In the genomic region with DNA sequence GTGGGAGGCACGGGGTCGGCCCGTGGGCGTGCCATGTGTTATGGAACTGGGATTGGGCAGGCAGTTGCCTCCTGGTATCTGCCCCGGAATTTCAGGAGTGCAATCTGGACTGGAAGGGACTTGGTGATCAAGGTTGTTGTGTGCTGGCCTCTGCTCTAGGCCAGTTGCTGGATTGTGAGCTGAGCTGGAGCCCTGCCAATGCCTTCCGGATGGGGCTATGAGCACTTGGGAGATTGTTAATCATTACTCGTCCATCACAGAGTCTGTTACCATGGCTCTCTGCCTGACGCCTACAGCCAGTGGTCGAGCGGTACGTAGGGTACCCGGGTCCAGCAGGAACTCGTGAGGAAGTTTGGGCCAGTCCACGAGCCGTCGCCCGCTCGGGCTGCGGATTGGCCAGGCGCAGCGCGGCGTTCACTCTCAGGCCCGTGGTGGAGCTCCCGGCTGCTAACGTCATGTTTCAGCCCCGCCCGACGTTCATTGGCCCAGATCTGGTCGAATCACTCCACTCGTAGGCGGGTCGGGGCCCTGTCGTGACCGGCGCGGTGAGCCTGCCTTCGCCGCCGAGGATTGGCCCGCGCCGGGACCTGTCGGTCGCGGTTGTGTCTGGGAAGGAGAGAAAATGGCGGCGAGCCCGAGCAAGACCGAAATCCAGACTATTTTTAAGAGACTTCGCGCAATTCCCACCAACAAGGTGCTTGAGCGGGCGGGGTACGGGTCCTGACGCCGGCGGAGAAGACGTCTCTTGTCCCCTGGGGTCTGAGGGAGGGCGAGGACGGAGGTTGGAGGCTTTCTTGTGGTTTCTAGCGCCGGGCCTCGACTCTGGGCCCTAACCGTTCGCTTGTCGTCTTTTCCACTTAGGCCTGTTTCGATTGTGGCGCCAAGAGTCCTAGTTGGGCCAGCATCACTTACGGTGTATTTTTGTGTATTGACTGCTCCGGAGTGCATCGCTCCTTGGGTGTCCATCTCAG, we compare ENCODE assay signal across 7 mouse cellular contexts. TPM values are rescaled to one million over a fixed set of nuclear protein-coding genes. Genes with fewer than 3 reads are reported as not detected.
DNase-seq lines count a peak whose midpoint lies in the region; ATAC-seq lines count a peak whose summit lies in the region.

A gene (plus strand): TSS at position 264 of the 971 bp plus-strand sequence.

- peak within 1 kb of the TSS; percentile 81 for H3K4me2 ChIP-seq in intestine, embryonic 15.5 days (replicated peaks)

- H3K27me3 ChIP-seq in intestine, embryonic 15.5 days (replicated peaks), result no peaks in the 10 kb centered on the region
- H3K27me3 ChIP-seq in midbrain, embryonic 10.5 days (ENCODE audit: low read depth, poor library complexity, severe bottlenecking), result no peaks in the 10 kb centered on the region

- H3K4me1 ChIP-seq in intestine, embryonic 15.5 days (replicated peaks), result peaks cover 12% of the 10 kb centered on the region
- H3K4me1 ChIP-seq in midbrain, embryonic 10.5 days, result peaks cover 22% of the 10 kb centered on the region

- intact Hi-C loops in gastrocnemius, postnatal 36 days (cut with DNase I), result no loop called here
- intact Hi-C loops in left cerebral cortex, postnatal 25 days (cut with DNase I), result loop anchor here (5.0 kb wide), 1 partner anchor 148 kb away; a partner anchor contains a TSS

- WGBS in intestine, embryonic 15.5 days, result under 1% methylated on average over 72 of the region's 72 CpGs
- WGBS in midbrain, embryonic 10.5 days, result 2% methylated on average over 72 of the region's 72 CpGs

- peak; percentile 99 for ATAC-seq in intestine, embryonic 15.5 days

- H3K4me3 ChIP-seq in intestine, embryonic 15.5 days (replicated peaks), result peak within 1 kb of the TSS; percentile 81
- H3K4me3 ChIP-seq in midbrain, embryonic 10.5 days, result peak within 1 kb of the TSS; percentile 84

- peaks cover 30% of the 10 kb centered on the region for H3K36me3 ChIP-seq in intestine, embryonic 15.5 days
- H3K36me3 ChIP-seq in midbrain, embryonic 10.5 days, result peaks cover 76% of the 10 kb centered on the region

- peak; percentile 100 for DNase-seq in adrenal gland, adult 2 months
- DNase-seq in embryo, embryonic 11.5 days (ENCODE audit: low read depth, low spot score), result peak; percentile 96
- peak; percentile 96 to 97 for DNase-seq in gastrocnemius, postnatal 36 days
- DNase-seq in left cerebral cortex, postnatal 25 days (ENCODE audit: low spot score in 2 of 2), result peak; percentile 99
- DNase-seq in midbrain, embryonic 10.5 days (ENCODE audit: low spot score), result peak; percentile 99
- peak; percentile 94 for DNase-seq in right cerebral cortex, postnatal 4 days

- no peaks in the 10 kb centered on the region for H3K9me3 ChIP-seq in intestine, embryonic 15.5 days
- H3K9me3 ChIP-seq in midbrain, embryonic 10.5 days (replicated peaks), result no peaks in the 10 kb centered on the region

- H3K9ac ChIP-seq in intestine, embryonic 15.5 days, result peak within 1 kb of the TSS; percentile 90

- peak within 1 kb of the TSS; percentile 93 for H3K27ac ChIP-seq in intestine, embryonic 15.5 days
- peak within 1 kb of the TSS; percentile 96 for H3K27ac ChIP-seq in midbrain, embryonic 10.5 days (replicated peaks)

RNA-seq across cellular contexts. Expression of the gene that starts here (rescaled TPM):
- total RNA-seq in adrenal gland, adult 2 months (2021), result 10 to 100 TPM; 89.3 to 92.3 TPM
- 34.1 and 53.6 TPM in 2 replicates for polyA plus RNA-seq in adrenal gland, adult 2 months (2012; rRNA removed)
- 100 to 1,000 TPM; 131 to 132 TPM for total RNA-seq in gastrocnemius, postnatal 36 days (2021)
- polyA plus RNA-seq in intestine, embryonic 15.5 days (2015; fragmentation: Nextera tagmentation; extraction: Ambion mirVana), result 72.0 and 75.6 TPM in 2 replicates
- 10 to 100 TPM; 71.8 to 74.1 TPM for total RNA-seq in left cerebral cortex, postnatal 25 days (2021)
- polyA plus RNA-seq in midbrain, embryonic 10.5 days (2016; fragmentation: Nextera tagmentation; extraction: Ambion mirVana), result 99.0 and 104 TPM in 2 replicates

Comparison
In these comparisons a context has a peak if more than half of its experiments do, and no peak if none do; other contexts are left out.
1. Peak in every context shown above with its lines: DNase-seq, ATAC-seq, H3K4me3 ChIP-seq and H3K27ac ChIP-seq.